In the genomic region with DNA sequence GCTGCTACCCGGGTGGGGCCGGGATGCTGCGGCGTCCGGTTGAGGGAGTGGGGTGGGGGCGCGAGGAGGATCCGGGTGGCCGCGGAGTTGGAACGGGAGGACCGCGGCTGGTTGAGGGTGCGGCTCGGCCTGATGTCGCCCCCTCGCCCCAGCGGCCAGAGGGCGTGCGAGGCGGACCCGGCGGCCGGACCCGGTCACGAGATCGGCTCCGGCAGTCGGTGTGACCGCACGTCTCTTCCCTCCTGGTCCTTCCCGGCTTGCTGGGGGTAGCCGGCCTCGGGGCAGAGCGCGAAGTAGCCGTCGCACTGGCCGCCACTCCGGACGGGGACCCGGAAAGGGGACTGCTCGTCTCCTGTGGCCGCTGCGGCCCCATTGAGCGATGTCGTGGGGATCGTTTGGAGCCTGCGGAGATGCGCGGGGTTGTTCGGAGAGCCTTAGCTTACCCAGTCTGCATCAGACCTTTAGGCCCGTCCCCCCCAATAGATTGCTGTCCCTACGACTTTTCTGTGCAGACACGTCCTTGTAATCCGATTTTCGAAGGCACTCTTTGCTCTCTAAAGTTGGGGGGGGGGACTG, we compare ENCODE assay signal across 8 mouse cellular contexts. TPM values are rescaled to one million over a fixed set of nuclear protein-coding genes. Genes with fewer than 3 reads are reported as not detected.
DNase-seq lines count a peak whose midpoint lies in the region; ATAC-seq and TF ChIP-seq lines count a peak whose summit lies in the region.

No protein-coding gene starts in this region.

- peak overlapping the region; percentile 78 for H3K4me2 ChIP-seq in forebrain, embryonic 14.5 days (ENCODE audit: low read length)
- H3K4me2 ChIP-seq in liver, postnatal 0 days (ENCODE audit: low read depth, low read length), result peak overlapping the region; percentile 82

- H3K9me3 ChIP-seq in heart, embryonic 10.5 days, result no peaks in the 10 kb centered on the region
- no peaks in the 10 kb centered on the region for H3K9me3 ChIP-seq in E14TG2a.4 (ENCODE audit: low read length)
- no peaks in the 10 kb centered on the region for H3K9me3 ChIP-seq in forebrain, embryonic 14.5 days (replicated peaks; ENCODE audit: control insufficient read depth, low read length)
- H3K9me3 ChIP-seq in liver, postnatal 0 days (ENCODE audit: low read length), result no peaks in the 10 kb centered on the region

- no peak; the same call in 1 of the 2 replicates for ATAC-seq in forebrain, embryonic 14.5 days
- peak; percentile 73 for ATAC-seq in liver, postnatal 0 days

- H3K4me1 ChIP-seq in heart, embryonic 10.5 days, result peaks cover 13% of the 10 kb centered on the region
- H3K4me1 ChIP-seq in E14TG2a.4 (replicated peaks; ENCODE audit: low read depth, low read length), result peaks cover 25% of the 10 kb centered on the region
- peaks cover 7% of the 10 kb centered on the region; the same call in 1 of the 2 replicates for H3K4me1 ChIP-seq in forebrain, embryonic 14.5 days (ENCODE audit: control insufficient read depth, insufficient read depth, low read length)
- peaks cover 9% of the 10 kb centered on the region for H3K4me1 ChIP-seq in liver, postnatal 0 days (ENCODE audit: insufficient read depth)

- WGBS in heart, embryonic 10.5 days, result under 1% methylated on average over 55 of the region's 57 CpGs
- under 1% methylated on average over 36 of the region's 57 CpGs for WGBS in forebrain, embryonic 14.5 days
- WGBS in liver, postnatal 0 days (ENCODE audit: insufficient replicate concordance), result under 1% methylated on average over 48 of the region's 57 CpGs

- TF ChIP-seq CTCF in E14TG2a.4 (conservative IDR thresholded peaks at IDR 0.05; ENCODE audit: low read length), result no peak
- peak; percentile 24; the same call in 1 of the 2 replicates for TF ChIP-seq CTCF in liver, postnatal 0 days (IDR thresholded peaks at IDR 0.05; ENCODE audit: low read depth)

- H3K27ac ChIP-seq in heart, embryonic 10.5 days, result peak overlapping the region; percentile 96
- H3K27ac ChIP-seq in forebrain, embryonic 14.5 days (ENCODE audit: low read depth, low read length), result peak overlapping the region; percentile 75
- peak overlapping the region; percentile 81 for H3K27ac ChIP-seq in liver, postnatal 0 days (ENCODE audit: low read depth)

- H3K4me3 ChIP-seq in heart, embryonic 10.5 days, result peak overlapping the region; percentile 95
- peak overlapping the region; percentile 99 for H3K4me3 ChIP-seq in E14TG2a.4 (replicated peaks; ENCODE audit: low read length)
- peak overlapping the region; percentile 93 for H3K4me3 ChIP-seq in forebrain, embryonic 14.5 days (ENCODE audit: low read depth, low read length)
- peak overlapping the region; percentile 95 for H3K4me3 ChIP-seq in liver, postnatal 0 days (ENCODE audit: low read depth, low read length)

- TF ChIP-seq EP300 in liver, postnatal 0 days (IDR thresholded peaks at IDR 0.05; ENCODE audit: low read depth), result no peak

- H3K36me3 ChIP-seq in heart, embryonic 10.5 days, result peaks cover 15% of the 10 kb centered on the region
- H3K36me3 ChIP-seq in E14TG2a.4 (ENCODE audit: insufficient read depth, low read length), result peaks cover 36% of the 10 kb centered on the region
- 0 out of 2 replicates have a peak, but pooled peaks cover under 1% of the 10 kb centered on the region for H3K36me3 ChIP-seq in forebrain, embryonic 14.5 days (ENCODE audit: control insufficient read depth, insufficient read depth, low read length)
- H3K36me3 ChIP-seq in liver, postnatal 0 days (replicated peaks; ENCODE audit: insufficient read depth, low read length), result peaks cover under 1% of the 10 kb centered on the region; the same call in 1 of the 2 replicates

- H3K27me3 ChIP-seq in heart, embryonic 10.5 days (ENCODE audit: insufficient read depth, poor library complexity, severe bottlenecking), result no peaks in the 10 kb centered on the region
- no peaks in the 10 kb centered on the region for H3K27me3 ChIP-seq in E14TG2a.4 (ENCODE audit: insufficient read depth, low read length)
- H3K27me3 ChIP-seq in forebrain, embryonic 14.5 days (replicated peaks; ENCODE audit: control insufficient read depth, insufficient read depth, low read length), result no peaks in the 10 kb centered on the region
- no peaks in the 10 kb centered on the region for H3K27me3 ChIP-seq in liver, postnatal 0 days (ENCODE audit: insufficient read depth, low read length)

- DNase-seq in heart, embryonic 10.5 days (ENCODE audit: low spot score), result no peak
- no peak for DNase-seq in heart, adult 18-20 months
- no peak for DNase-seq in forebrain, embryonic 14.5 days (ENCODE audit: low spot score)
- DNase-seq in liver, postnatal 0 days, result no peak
- no peak for DNase-seq in urinary bladder, adult 18-20 months (ENCODE audit: low spot score in 2 of 2)
- no peak for DNase-seq in ovary, adult 18-20 months (ENCODE audit: low spot score)
- no peak for DNase-seq in urinary bladder, postnatal 14 days (ENCODE audit: low spot score)

- peak overlapping the region; percentile 86 for H3K9ac ChIP-seq in forebrain, embryonic 14.5 days (ENCODE audit: low read length)
- peak overlapping the region; percentile 88 for H3K9ac ChIP-seq in liver, postnatal 0 days (replicated peaks)

RNA-seq across cellular contexts. Expression of gene Vps29, which starts 0.4 kb away (rescaled TPM):
- polyA plus RNA-seq in heart, embryonic 10.5 days (2016; fragmentation: Nextera tagmentation; extraction: Ambion mirVana), result 245 and 246 TPM in 2 replicates
- total RNA-seq in heart, adult 18-20 months (2021), result 100 to 1,000 TPM in 1 of 2 experiments, 10 to 100 TPM in 1; 99.3 to 111 TPM
- polyA plus RNA-seq in forebrain, embryonic 14.5 days (2014; fragmentation: Nextera tagmentation; extraction: Ambion mirVana), result 288 and 315 TPM in 2 replicates
- 93.1 and 104 TPM in 2 replicates for polyA plus RNA-seq in liver, postnatal 0 days (2015; fragmentation: Nextera tagmentation; extraction: Ambion mirVana)

RNA-seq across cellular contexts. Expression of gene Rad9b, which starts 0.5 kb away (rescaled TPM):
- 7.0 and 8.8 TPM in 2 replicates for polyA plus RNA-seq in heart, embryonic 10.5 days (2016; fragmentation: Nextera tagmentation; extraction: Ambion mirVana)
- 1 to 10 TPM in 1 of 2 experiments, under 1 TPM in 1; 0.52 to 2.1 TPM for total RNA-seq in heart, adult 18-20 months (2021)
- 12.2 and 13.1 TPM in 2 replicates for polyA plus RNA-seq in forebrain, embryonic 14.5 days (2014; fragmentation: Nextera tagmentation; extraction: Ambion mirVana)
- 2.7 and 3.0 TPM in 2 replicates for polyA plus RNA-seq in liver, postnatal 0 days (2015; fragmentation: Nextera tagmentation; extraction: Ambion mirVana)

RNA-seq across cellular contexts. Expression of gene Gpn3, which starts 17.1 kb away (rescaled TPM):
- polyA plus RNA-seq in heart, embryonic 10.5 days (2016; fragmentation: Nextera tagmentation; extraction: Ambion mirVana), result 70.5 and 83.4 TPM in 2 replicates
- total RNA-seq in heart, adult 18-20 months (2021), result 10 to 100 TPM; 31.8 to 33.0 TPM
- 54.9 and 57.2 TPM in 2 replicates for polyA plus RNA-seq in forebrain, embryonic 14.5 days (2014; fragmentation: Nextera tagmentation; extraction: Ambion mirVana)
- polyA plus RNA-seq in liver, postnatal 0 days (2015; fragmentation: Nextera tagmentation; extraction: Ambion mirVana), result 25.2 and 26.7 TPM in 2 replicates

RNA-seq across cellular contexts. Expression of gene Fam216a, which starts 17.6 kb away (rescaled TPM):
- 69.5 and 80.8 TPM in 2 replicates for polyA plus RNA-seq in heart, embryonic 10.5 days (2016; fragmentation: Nextera tagmentation; extraction: Ambion mirVana)
- total RNA-seq in heart, adult 18-20 months (2021), result 10 to 100 TPM in 1 of 2 experiments, 1 to 10 TPM in 1; 9.7 to 11.9 TPM
- polyA plus RNA-seq in forebrain, embryonic 14.5 days (2014; fragmentation: Nextera tagmentation; extraction: Ambion mirVana), result 146 and 157 TPM in 2 replicates
- polyA plus RNA-seq in liver, postnatal 0 days (2015; fragmentation: Nextera tagmentation; extraction: Ambion mirVana), result 9.8 and 10.3 TPM in 2 replicates

RNA-seq across cellular contexts. Expression of gene Arpc3, which starts 37.1 kb away (rescaled TPM):
- polyA plus RNA-seq in heart, embryonic 10.5 days (2016; fragmentation: Nextera tagmentation; extraction: Ambion mirVana), result 82.8 and 108 TPM in 2 replicates
- total RNA-seq in heart, adult 18-20 months (2021), result 10 to 100 TPM; 92.8 to 97.7 TPM
- polyA plus RNA-seq in forebrain, embryonic 14.5 days (2014; fragmentation: Nextera tagmentation; extraction: Ambion mirVana), result 95.5 and 119 TPM in 2 replicates
- polyA plus RNA-seq in liver, postnatal 0 days (2015; fragmentation: Nextera tagmentation; extraction: Ambion mirVana), result 79.7 and 86.6 TPM in 2 replicates
